Mouse (Mus musculus) thymus, postnatal 14 days (tissue): ENCODE measurements at regions not wholly inside any gene's neighbourhood (a gene's known extent, or its start where the extent isn't known, plus 50 kb on each side); places are given as distances from the start of the nearest gene placed in this dataset.
"Not testable (repeated sequence)": the region's sequence is repeated elsewhere in the genome, so short reads cannot be mapped to it uniquely, and the experiment has no call there.

Experiments used
- DNase-seq: peaks from one replicate; pipeline ENCODE4 v3.0.0; 2021

DNA sequence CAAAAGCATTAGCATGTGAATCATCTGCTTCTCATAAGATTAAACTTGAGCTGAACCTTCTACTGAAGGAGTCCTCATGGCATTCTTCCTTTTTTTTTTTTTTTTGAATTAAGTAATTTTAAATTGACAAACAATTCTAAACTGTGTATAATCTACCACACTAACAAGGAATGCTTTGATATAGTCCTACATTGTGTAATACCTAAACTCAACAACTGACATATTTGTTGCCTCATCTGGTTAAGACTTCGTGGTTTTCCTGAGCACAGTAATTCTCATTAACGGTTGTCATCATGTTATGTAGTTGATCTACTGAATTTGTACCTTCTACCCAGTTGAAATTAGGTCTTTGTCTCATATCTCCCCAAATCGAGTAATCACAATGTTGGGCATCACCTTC is 83.9 kb upstream of the Hcrtr2 start:
- no peak for DNase-seq

DNA sequence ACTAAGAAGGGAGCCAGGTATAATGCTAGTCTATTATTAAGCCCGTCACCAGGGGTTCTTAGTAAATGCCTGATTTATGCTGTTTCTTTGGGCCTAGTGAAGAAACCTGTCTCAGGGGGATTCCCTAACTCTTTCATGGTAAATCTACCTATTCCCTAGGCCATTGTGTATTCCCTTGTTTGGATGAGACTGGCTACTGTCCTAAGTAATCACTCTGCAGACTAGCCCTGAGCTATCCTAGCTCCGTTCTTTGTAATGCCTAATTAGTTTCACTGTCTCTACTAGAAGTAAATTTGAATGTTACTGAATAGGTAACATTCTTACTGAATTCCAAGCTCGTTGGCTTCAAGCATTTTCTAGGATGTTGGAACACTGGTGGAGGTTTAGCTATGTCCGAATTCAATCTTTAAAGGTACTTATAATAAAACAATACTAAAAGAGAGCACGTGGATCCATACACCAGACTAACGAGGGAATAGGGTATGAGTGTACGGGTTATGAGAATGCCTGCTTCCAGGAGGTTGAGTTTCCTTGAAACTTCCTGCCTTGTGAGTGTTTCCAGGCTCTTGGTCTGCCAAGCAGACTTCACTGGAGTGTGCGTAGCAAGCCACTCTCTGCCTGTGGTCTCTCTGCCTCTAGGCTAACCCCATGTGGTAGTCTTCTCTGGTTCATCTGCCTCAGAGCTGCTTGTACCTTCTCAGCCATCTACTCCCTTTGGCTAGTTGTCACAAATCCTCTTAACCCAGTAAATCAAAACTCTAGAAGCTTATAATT is 78.4 kb upstream of the Hcrtr2 start:
- DNase-seq: not testable (repeated sequence)

- no peak for DNase-seq
These were observed 77.2 kb upstream of the Hcrtr2 start for GRCm38 (mm10) chr9:76400900-76401299.

GRCm38 (mm10) chr9:76393763-76394162 is 70.1 kb upstream of the Hcrtr2 start:
- no peak for DNase-seq

DNA sequence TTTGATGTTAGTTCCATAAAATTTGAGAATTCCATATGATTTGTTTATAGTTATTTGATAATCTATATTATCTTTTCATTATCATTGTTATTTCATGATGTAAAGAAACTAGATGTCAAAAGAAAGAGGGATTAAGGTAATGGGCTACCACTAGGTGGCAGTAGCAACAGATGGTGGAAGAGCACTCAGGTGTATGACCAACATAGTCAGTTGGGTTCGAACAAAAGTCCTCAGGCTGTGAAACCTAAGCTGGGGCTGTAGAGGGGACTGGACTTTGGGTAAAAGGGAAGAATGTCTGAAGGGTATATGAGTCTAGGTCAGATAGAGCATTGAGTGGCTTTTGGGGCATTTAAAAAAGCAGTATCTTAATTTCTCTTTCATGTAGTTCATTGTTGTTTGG is 67.2 kb upstream of the Hcrtr2 start:
- peak; percentile 24 for DNase-seq
